Mouse (Mus musculus) forebrain, embryonic 15.5 days (tissue): ENCODE measurements around the gene Zfp108. TPM values are rescaled to one million over a fixed set of nuclear protein-coding genes. Genes with fewer than 3 reads are reported as not detected.

Experiments
- ATAC-seq: fragments of 200-750 bp; cut with Nextera tagmentation; replicated peaks from 2 replicates; pipeline ENCODE4 v1.8.0; 2017; ENCODE audit warnings: mild to moderate bottlenecking, moderate TSS enrichment, moderate library complexity
- H3K27ac ChIP-seq: fragments of 300-500 bp; sonication (generic); replicated peaks from 2 replicates; pipeline ENCODE4 v1.5.1; 2015; ENCODE audit warnings: mild to moderate bottlenecking, inconsistent platforms
- H3K27me3 ChIP-seq: fragments of 300-500 bp; sonication (generic); 2 replicates; pipeline ENCODE4 v1.6.1; 2015; ENCODE audit warnings: inconsistent platforms
- H3K36me3 ChIP-seq: fragments of 300-500 bp; sonication (generic); 2 replicates; pipeline ENCODE4 v1.6.1; 2015; ENCODE audit warnings: mild to moderate bottlenecking, inconsistent platforms
- H3K4me1 ChIP-seq: fragments of 300-500 bp; sonication (generic); 2 replicates; pipeline ENCODE4 v1.6.1; 2015; ENCODE audit warnings: inconsistent platforms
- H3K4me2 ChIP-seq: fragments of 300-500 bp; sonication (generic); replicated peaks from 2 replicates; pipeline ENCODE4 v1.6.1; 2015; ENCODE audit warnings: mild to moderate bottlenecking, inconsistent platforms
- H3K4me3 ChIP-seq: fragments of 300-500 bp; sonication (generic); 2 replicates; pipeline ENCODE4 v1.5.1; 2015; ENCODE audit warnings: mild to moderate bottlenecking, inconsistent platforms
- H3K9ac ChIP-seq: fragments of 300-500 bp; sonication (generic); replicated peaks from 2 replicates; pipeline ENCODE4 v1.6.1; 2015; ENCODE audit warnings: mild to moderate bottlenecking, inconsistent platforms
- H3K9me3 ChIP-seq: fragments of 300-500 bp; sonication (generic); 2 replicates; pipeline ENCODE4 v1.6.1; 2016; ENCODE audit warnings: inconsistent platforms
- WGBS: fragments of 180-500 bp; shearing (Covaris S2); methylation state at CpG from one replicate; pipeline ENCODE4 v1.1.7; 2015; ENCODE audit warnings: mixed read lengths; 5-methylcytosine and 5-hydroxymethylcytosine counted together
- polyA plus RNA-seq: library from polyadenylated mRNA; unstranded; fragments of >200 nt; fragmentation: Nextera tagmentation; extraction: Ambion mirVana; gene quantifications from 2 replicates; pipeline ENCODE4 v1.2.1, GENCODE M21; 2015

The Zfp108 gene
- polyA plus RNA-seq, 1 experiment from 2014 or later = 5.3 TPM

DNA sequence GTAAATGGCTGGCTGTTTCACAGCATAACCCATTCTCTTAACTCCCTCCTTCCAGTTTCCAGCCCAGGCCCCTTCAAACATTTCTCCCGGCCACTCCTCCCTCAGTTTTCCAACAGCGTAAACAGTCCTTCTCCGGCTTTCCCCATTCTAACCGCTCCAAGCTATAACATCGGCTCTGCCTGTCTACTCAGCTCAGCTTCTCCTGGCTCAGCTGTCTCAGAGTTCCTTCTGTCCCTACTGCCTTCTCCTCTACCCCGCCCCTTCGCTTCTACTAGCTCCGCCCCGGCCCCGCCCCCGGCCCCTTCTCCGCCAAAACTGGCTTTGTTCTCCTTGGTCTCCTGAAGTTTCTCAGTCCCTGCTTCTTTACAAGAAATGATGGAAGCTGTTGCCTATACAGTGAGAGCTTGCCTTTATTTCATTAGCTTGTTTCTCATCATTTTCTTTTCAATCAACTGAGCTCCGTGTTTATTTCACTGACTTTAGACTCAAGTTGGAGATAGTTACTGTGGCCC lies 46.2 kb downstream of the Zfp108 start, which contains the start of gene Zfp61:
Zfp61 (minus strand) TSS at position 462 of the 512 bp plus-strand sequence.
- Histone ChIP-seq H3K9me3 (no peaks in the 10 kb centered on the region), H3K4me1 (peaks cover 26% of the 10 kb centered on the region), H3K27ac (peak within 1 kb of the TSS; percentile 94), H3K36me3 (peaks cover 38% of the 10 kb centered on the region), H3K4me2 (peak within 1 kb of the TSS; percentile 94), H3K4me3 (peak within 1 kb of the TSS; percentile 80), H3K27me3 (no peaks in the 10 kb centered on the region), H3K9ac (peak within 1 kb of the TSS; percentile 87)
- peak; percentile 59 for ATAC-seq
- WGBS = under 1% methylated on average over 13 of the region's 13 CpGs

Other genes starting within 250 kb of the Zfp108 start
- not detected in 2 replicates for gene Vmn1r183, start 201.5 kb upstream of the Zfp108 start, polyA plus RNA-seq
- 35.9 and 39.5 TPM in 2 replicates for gene Zfp180, start 172.9 kb upstream of the Zfp108 start, polyA plus RNA-seq
- 10.4 and 11.0 TPM in 2 replicates for gene Zfp112, start 142.5 kb upstream of the Zfp108 start, polyA plus RNA-seq
- 23.2 and 27.3 TPM in 2 replicates for gene Zfp235, start 120.6 kb upstream of the Zfp108 start, polyA plus RNA-seq
- gene Zfp114, start 79.7 kb upstream of the Zfp108 start, polyA plus RNA-seq = 9.0 TPM in 2 replicates
- gene Zfp111, start 43.4 kb upstream of the Zfp108 start, polyA plus RNA-seq = 7.0 and 7.6 TPM in 2 replicates
- gene Zfp109, start 17.2 kb upstream of the Zfp108 start, polyA plus RNA-seq = 4.6 and 6.2 TPM in 2 replicates
- 9.3 and 12.1 TPM in 2 replicates for gene Zfp93, start 15.6 kb downstream of the Zfp108 start, polyA plus RNA-seq
- gene Zfp61, start 46.4 kb downstream of the Zfp108 start, polyA plus RNA-seq = 51.2 and 59.0 TPM in 2 replicates
- gene Zfp94, start 61.9 kb downstream of the Zfp108 start, polyA plus RNA-seq = 24.5 and 24.7 TPM in 2 replicates
- not detected in 2 replicates for gene Tescl, start 79.1 kb downstream of the Zfp108 start, polyA plus RNA-seq
- gene Lypd5, start 94.4 kb downstream of the Zfp108 start, polyA plus RNA-seq = not detected in 2 replicates
- gene Kcnn4, start 115.5 kb downstream of the Zfp108 start, polyA plus RNA-seq = 0.56 and 0.63 TPM in 2 replicates
- 33.4 and 36.6 TPM in 2 replicates for gene Smg9, start 144.8 kb downstream of the Zfp108 start, polyA plus RNA-seq
- gene Irgc1, start 197.5 kb downstream of the Zfp108 start, polyA plus RNA-seq = not detected in 2 replicates
- gene Plaur, start 207.7 kb downstream of the Zfp108 start, polyA plus RNA-seq = 1.3 and 1.6 TPM in 2 replicates
- 70.1 and 76.4 TPM in 2 replicates for gene Cadm4, start 227.2 kb downstream of the Zfp108 start, polyA plus RNA-seq